Mouse (Mus musculus) limb, embryonic 15.5 days (tissue): ENCODE data around the gene Gm20481. TPM values are rescaled to one million over a fixed set of nuclear protein-coding genes. Genes with fewer than 3 reads are reported as not detected.
"Not testable (repeated sequence)": the region's sequence is repeated elsewhere in the genome, so short reads cannot be mapped to it uniquely, and the experiment has no call there.

ENCODE experiments used
- ATAC-seq: fragments of 200-750 bp; cut with Nextera tagmentation; 2 replicates; pipeline ENCODE4 v1.8.0; 2017; ENCODE audit warnings: low read depth, moderate TSS enrichment; ENCODE audit not compliant: insufficient number of reproducible peaks, low FRiP score, low TSS enrichment
- H3K27ac ChIP-seq: fragments of 300-500 bp; sonication (generic); 2 replicates; pipeline ENCODE4 v1.5.1; 2015; ENCODE audit warnings: moderate library complexity, mild to moderate bottlenecking, inconsistent platforms
- H3K27me3 ChIP-seq: fragments of 300-500 bp; sonication (generic); 2 replicates; pipeline ENCODE4 v1.6.1; 2015; ENCODE audit warnings: inconsistent platforms
- H3K36me3 ChIP-seq: fragments of 300-500 bp; sonication (generic); 2 replicates; pipeline ENCODE4 v1.6.1; 2015; ENCODE audit warnings: inconsistent platforms
- H3K4me1 ChIP-seq: fragments of 300-500 bp; sonication (generic); 2 replicates; pipeline ENCODE4 v1.6.1; 2015; ENCODE audit warnings: inconsistent platforms
- H3K4me2 ChIP-seq: fragments of 300-500 bp; sonication (generic); 2 replicates; pipeline ENCODE4 v1.6.1; 2015; ENCODE audit warnings: mild to moderate bottlenecking, inconsistent platforms
- H3K4me3 ChIP-seq: fragments of 300-500 bp; sonication (generic); 2 replicates; pipeline ENCODE4 v1.5.1; 2015; ENCODE audit warnings: mild to moderate bottlenecking, inconsistent platforms
- H3K9ac ChIP-seq: fragments of 300-500 bp; sonication (generic); 2 replicates; pipeline ENCODE4 v1.6.1; 2015; ENCODE audit warnings: inconsistent platforms
- H3K9me3 ChIP-seq: fragments of 300-500 bp; sonication (generic); 2 replicates; pipeline ENCODE4 v1.6.1; 2016; ENCODE audit warnings: inconsistent platforms
- WGBS: fragments of 180-500 bp; shearing (Covaris S2); methylation state at CpG from one replicate; pipeline ENCODE4 v1.1.7; 2015; 5-methylcytosine and 5-hydroxymethylcytosine counted together
- polyA plus RNA-seq: library from polyadenylated mRNA; unstranded; fragments of >200 nt; fragmentation: Nextera tagmentation; extraction: Ambion mirVana; gene quantifications from 2 replicates; pipeline ENCODE4 v1.2.1, GENCODE M21; 2015

Gene Gm20481
- not detected in 2 replicates for polyA plus RNA-seq

GRCm38 (mm10) chr17:34969822-34970221 lies at the start of gene Gm20481:
Gene Gm20481 (plus strand): TSS chr17:34969912.
- not testable (repeated sequence) for ATAC-seq, H3K36me3 ChIP-seq, H3K4me2 ChIP-seq, H3K4me3 ChIP-seq, H3K9me3 ChIP-seq, H3K27ac ChIP-seq, H3K9ac ChIP-seq
- H3K4me1 ChIP-seq: peaks cover 10% of the 10 kb centered on the region
- peaks cover 26% of the 10 kb centered on the region for H3K27me3 ChIP-seq
- 78% methylated on average over 9 of the region's 11 CpGs for WGBS

- H3K9me3 ChIP-seq: no peaks in the 10 kb centered on the region
- WGBS: 52% methylated on average over 6 of the region's 6 CpGs
- no peak overlapping the region for H3K4me2 ChIP-seq
- H3K9ac ChIP-seq: no peak overlapping the region
- no peak for ATAC-seq
- no peak overlapping the region for H3K4me3 ChIP-seq
- H3K27ac ChIP-seq: no peak overlapping the region
- H3K27me3 ChIP-seq: no peaks in the 10 kb centered on the region
- no peaks in the 10 kb centered on the region for H3K4me1 ChIP-seq
- H3K36me3 ChIP-seq: no peaks in the 10 kb centered on the region
Measured at GRCm38 (mm10) chr17:34922939-34923338, 46.8 kb upstream of the Gm20481 start.

GRCm38 (mm10) chr17:34924258-34924657 lies 45.5 kb upstream of the Gm20481 start:
- no peak overlapping the region for H3K27ac ChIP-seq
- H3K4me2 ChIP-seq: no peak overlapping the region
- 67% methylated on average over 5 of the region's 5 CpGs for WGBS
- no peak overlapping the region for H3K9ac ChIP-seq
- H3K4me1 ChIP-seq: no peaks in the 10 kb centered on the region
- H3K9me3 ChIP-seq: no peaks in the 10 kb centered on the region
- H3K36me3 ChIP-seq: no peaks in the 10 kb centered on the region
- H3K4me3 ChIP-seq: no peak overlapping the region
- H3K27me3 ChIP-seq: no peaks in the 10 kb centered on the region
- no peak for ATAC-seq

GRCm38 (mm10) chr17:34927306-34928019 lies 42.2 kb upstream of the Gm20481 start:
- Histone ChIP-seq H3K27ac (no peak overlapping the region), H3K4me1 (peaks cover 8% of the 10 kb centered on the region), H3K4me2 (no peak overlapping the region), H3K9me3 (no peaks in the 10 kb centered on the region), H3K9ac (no peak overlapping the region), H3K27me3 (no peaks in the 10 kb centered on the region), H3K4me3 (no peak overlapping the region), H3K36me3 (no peaks in the 10 kb centered on the region)
- ATAC-seq: no peak
- WGBS: 85% methylated on average over 18 of the region's 18 CpGs

GRCm38 (mm10) chr17:34928841-34929240 lies 40.9 kb upstream of the Gm20481 start:
- H3K27ac ChIP-seq: no peak overlapping the region
- peaks cover 8% of the 10 kb centered on the region for H3K4me1 ChIP-seq
- peaks cover 3% of the 10 kb centered on the region; the same call in 1 of the 2 replicates for H3K36me3 ChIP-seq
- WGBS: 67% methylated on average over 4 of the region's 4 CpGs
- no peaks in the 10 kb centered on the region for H3K27me3 ChIP-seq
- no peak overlapping the region for H3K4me3 ChIP-seq
- no peak overlapping the region for H3K4me2 ChIP-seq
- ATAC-seq: no peak
- H3K9ac ChIP-seq: no peak overlapping the region
- no peaks in the 10 kb centered on the region for H3K9me3 ChIP-seq

- Histone ChIP-seq H3K4me3 (peak within 1 kb of the TSS; percentile 54), H3K9ac (peak within 1 kb of the TSS; percentile 60), H3K9me3 (no peaks in the 10 kb centered on the region), H3K36me3 (peaks cover 16% of the 10 kb centered on the region), H3K27me3 (no peaks in the 10 kb centered on the region), H3K27ac (no peak within 1 kb of the TSS; the same call in 1 of the 2 replicates), H3K4me2 (peak within 1 kb of the TSS; percentile 92), H3K4me1 (peaks cover 16% of the 10 kb centered on the region)
- WGBS: under 1% methylated on average over 38 of the region's 38 CpGs
- ATAC-seq: peak; percentile 92
Measured at GRCm38 (mm10) chr17:34931061-34931734, 38.5 kb upstream of the Gm20481 start, which contains the start of gene Neu1. Gene Neu1 (plus strand): TSS chr17:34931253.

- no peak for ATAC-seq
- Histone ChIP-seq H3K4me3 (peak overlapping the region; percentile 54), H3K36me3 (peaks cover 16% of the 10 kb centered on the region), H3K27me3 (no peaks in the 10 kb centered on the region), H3K4me2 (peak overlapping the region; percentile 92), H3K27ac (no peak overlapping the region), H3K4me1 (peaks cover 16% of the 10 kb centered on the region), H3K9ac (peak overlapping the region; percentile 60), H3K9me3 (no peaks in the 10 kb centered on the region)
- 12% methylated on average over 14 of the region's 14 CpGs for WGBS
Measured at GRCm38 (mm10) chr17:34931735-34932098, 38.0 kb upstream of the Gm20481 start.

- Histone ChIP-seq H3K4me3 (peak overlapping the region; percentile 54), H3K9me3 (no peaks in the 10 kb centered on the region), H3K4me2 (peak overlapping the region; percentile 92), H3K9ac (0 out of 2 replicates have a peak overlapping the region, but pooled peaks have one; percentile 60), H3K4me1 (peaks cover 16% of the 10 kb centered on the region), H3K36me3 (peaks cover 16% of the 10 kb centered on the region), H3K27ac (no peak overlapping the region), H3K27me3 (no peaks in the 10 kb centered on the region)
- ATAC-seq: no peak
- 83% methylated on average over 8 of the region's 8 CpGs for WGBS
Measured at GRCm38 (mm10) chr17:34932287-34932686, 37.4 kb upstream of the Gm20481 start.

- H3K9ac ChIP-seq: no peak overlapping the region
- no peaks in the 10 kb centered on the region for H3K27me3 ChIP-seq
- no peak overlapping the region for H3K27ac ChIP-seq
- H3K4me2 ChIP-seq: no peak overlapping the region
- no peaks in the 10 kb centered on the region for H3K9me3 ChIP-seq
- peaks cover 16% of the 10 kb centered on the region for H3K36me3 ChIP-seq
- 68% methylated on average over 24 of the region's 24 CpGs for WGBS
- H3K4me3 ChIP-seq: no peak overlapping the region
- no peak for ATAC-seq
- H3K4me1 ChIP-seq: peaks cover 16% of the 10 kb centered on the region
Measured at GRCm38 (mm10) chr17:34934031-34934430, 35.7 kb upstream of the Gm20481 start.

- Histone ChIP-seq H3K27me3 (no peaks in the 10 kb centered on the region), H3K36me3 (peaks cover 16% of the 10 kb centered on the region), H3K9me3 (no peaks in the 10 kb centered on the region), H3K9ac (no peak overlapping the region), H3K4me2 (no peak overlapping the region), H3K4me1 (peaks cover 16% of the 10 kb centered on the region), H3K4me3 (no peak overlapping the region), H3K27ac (no peak overlapping the region)
- no peak for ATAC-seq
- WGBS: 50% methylated on average over 8 of the region's 8 CpGs
Measured at GRCm38 (mm10) chr17:34934830-34935229, 34.9 kb upstream of the Gm20481 start.

- 78% methylated on average over 6 of the region's 6 CpGs for WGBS
- Histone ChIP-seq H3K4me2 (no peak overlapping the region), H3K27me3 (no peaks in the 10 kb centered on the region), H3K27ac (no peak overlapping the region), H3K4me3 (no peak overlapping the region), H3K36me3 (peaks cover 13% of the 10 kb centered on the region), H3K9me3 (no peaks in the 10 kb centered on the region), H3K9ac (no peak overlapping the region), H3K4me1 (peaks cover 15% of the 10 kb centered on the region)
- no peak for ATAC-seq
Measured at GRCm38 (mm10) chr17:34937960-34938505, 31.7 kb upstream of the Gm20481 start.
